Mouse (Mus musculus): Measurements from ENCODE around the gene Gpc6.

Gene Gpc6

GRCm38 (mm10) chr14:117256192-117256591 lies 331.1 kb downstream of the Gpc6 start:
- no peak for DNase-seq

GRCm38 (mm10) chr14:117265653-117266052 lies 340.5 kb downstream of the Gpc6 start:
- DNase-seq, result no peak

- DNase-seq, result peak; percentile 9
Observed at GRCm38 (mm10) chr14:117267823-117268601, 342.9 kb downstream of the Gpc6 start.

- DNase-seq, result no peak
Observed at GRCm38 (mm10) chr14:117283631-117284030, 358.5 kb downstream of the Gpc6 start.

- DNase-seq, result no peak
Observed at GRCm38 (mm10) chr14:117293746-117294145, 368.6 kb downstream of the Gpc6 start.

GRCm38 (mm10) chr14:117296207-117296838 lies 371.2 kb downstream of the Gpc6 start:
- DNase-seq, result no peak

- no peak for DNase-seq
Observed at GRCm38 (mm10) chr14:117301019-117301418, 375.9 kb downstream of the Gpc6 start.

GRCm38 (mm10) chr14:117303901-117304722 lies 379.0 kb downstream of the Gpc6 start:
- no peak for DNase-seq

- no peak for DNase-seq
Observed at GRCm38 (mm10) chr14:117304723-117305010, 379.6 kb downstream of the Gpc6 start.

- DNase-seq, result no peak
Observed at GRCm38 (mm10) chr14:117309997-117310520, 384.9 kb downstream of the Gpc6 start.

- no peak for DNase-seq
Observed at GRCm38 (mm10) chr14:117324214-117324613, 399.1 kb downstream of the Gpc6 start.

- DNase-seq, result no peak
Observed at GRCm38 (mm10) chr14:117332256-117332655, 407.1 kb downstream of the Gpc6 start.

- no peak for DNase-seq
Observed at GRCm38 (mm10) chr14:117337271-117337670, 412.2 kb downstream of the Gpc6 start.

GRCm38 (mm10) chr14:117340549-117340948 lies 415.4 kb downstream of the Gpc6 start:
- no peak for DNase-seq

- peak; percentile 20 for DNase-seq
Observed at GRCm38 (mm10) chr14:117344505-117344904, 419.4 kb downstream of the Gpc6 start.

- DNase-seq, result no peak
Observed at GRCm38 (mm10) chr14:117346372-117346885, 421.3 kb downstream of the Gpc6 start.

- no peak for DNase-seq
Observed at GRCm38 (mm10) chr14:117351296-117351695, 426.2 kb downstream of the Gpc6 start.

GRCm38 (mm10) chr14:117361155-117361964 lies 436.2 kb downstream of the Gpc6 start:
- DNase-seq, result no peak

- DNase-seq, result no peak
Observed at GRCm38 (mm10) chr14:117361965-117362309, 436.8 kb downstream of the Gpc6 start.

GRCm38 (mm10) chr14:117369331-117369866 lies 444.3 kb downstream of the Gpc6 start:
- no peak for DNase-seq

- DNase-seq, result no peak
Observed at GRCm38 (mm10) chr14:117376822-117377376, 451.8 kb downstream of the Gpc6 start.

- DNase-seq, result peak; percentile 21
Observed at GRCm38 (mm10) chr14:117379979-117380378, 454.9 kb downstream of the Gpc6 start.
